Mouse (Mus musculus) embryonic facial prominence, embryonic 12.5 days (tissue): ENCODE measurements around the gene Prelid1. TPM values are rescaled to one million over a fixed set of nuclear protein-coding genes. Genes with fewer than 3 reads are reported as not detected.

Source experiments
- ATAC-seq: fragments of 200-750 bp; cut with Nextera tagmentation; 2 replicates; pipeline ENCODE4 v1.8.0; 2017; ENCODE audit not compliant: insufficient number of reproducible peaks, insufficient read depth, low FRiP score, low TSS enrichment
- H3K27ac ChIP-seq: fragments of 300-500 bp; sonication (generic); 2 replicates; pipeline ENCODE4 v1.5.1; 2016; ENCODE audit warnings: mild to moderate bottlenecking
- H3K27me3 ChIP-seq: fragments of 300-500 bp; sonication (generic); 2 replicates; pipeline ENCODE4 v1.6.1; 2016; ENCODE audit warnings: mild to moderate bottlenecking, moderate library complexity
- H3K36me3 ChIP-seq: fragments of 300-500 bp; sonication (generic); 2 replicates; pipeline ENCODE4 v1.6.1; 2016; ENCODE audit warnings: mild to moderate bottlenecking
- H3K4me1 ChIP-seq: fragments of 300-500 bp; sonication (generic); 2 replicates; pipeline ENCODE4 v1.6.1; 2016
- H3K4me2 ChIP-seq: fragments of 300-500 bp; sonication (generic); replicated peaks from 2 replicates; pipeline ENCODE4 v1.6.1; 2016; ENCODE audit warnings: mild to moderate bottlenecking, moderate library complexity
- H3K4me3 ChIP-seq: fragments of 300-500 bp; sonication (generic); 2 replicates; pipeline ENCODE4 v1.5.1; 2016; ENCODE audit warnings: mild to moderate bottlenecking
- H3K9ac ChIP-seq: fragments of 300-500 bp; sonication (generic); 2 replicates; pipeline ENCODE4 v1.6.1; 2016; ENCODE audit warnings: mild to moderate bottlenecking, moderate library complexity
- H3K9me3 ChIP-seq: fragments of 300-500 bp; sonication (generic); 2 replicates; pipeline ENCODE4 v1.6.1; 2016; ENCODE audit warnings: mild to moderate bottlenecking, moderate library complexity
- WGBS: fragments of 180-500 bp; shearing (Covaris S2); methylation state at CpG from one replicate; pipeline ENCODE4 v1.1.7; 2016; 5-methylcytosine and 5-hydroxymethylcytosine counted together
- polyA plus RNA-seq: library from polyadenylated mRNA; unstranded; fragments of >200 nt; fragmentation: Nextera tagmentation; extraction: Ambion mirVana; gene quantifications from 2 replicates; pipeline ENCODE4 v1.2.1, GENCODE M21; 2016

Gene Prelid1
- polyA plus RNA-seq, 1 experiment from 2014 or later, result 368 TPM

DNA sequence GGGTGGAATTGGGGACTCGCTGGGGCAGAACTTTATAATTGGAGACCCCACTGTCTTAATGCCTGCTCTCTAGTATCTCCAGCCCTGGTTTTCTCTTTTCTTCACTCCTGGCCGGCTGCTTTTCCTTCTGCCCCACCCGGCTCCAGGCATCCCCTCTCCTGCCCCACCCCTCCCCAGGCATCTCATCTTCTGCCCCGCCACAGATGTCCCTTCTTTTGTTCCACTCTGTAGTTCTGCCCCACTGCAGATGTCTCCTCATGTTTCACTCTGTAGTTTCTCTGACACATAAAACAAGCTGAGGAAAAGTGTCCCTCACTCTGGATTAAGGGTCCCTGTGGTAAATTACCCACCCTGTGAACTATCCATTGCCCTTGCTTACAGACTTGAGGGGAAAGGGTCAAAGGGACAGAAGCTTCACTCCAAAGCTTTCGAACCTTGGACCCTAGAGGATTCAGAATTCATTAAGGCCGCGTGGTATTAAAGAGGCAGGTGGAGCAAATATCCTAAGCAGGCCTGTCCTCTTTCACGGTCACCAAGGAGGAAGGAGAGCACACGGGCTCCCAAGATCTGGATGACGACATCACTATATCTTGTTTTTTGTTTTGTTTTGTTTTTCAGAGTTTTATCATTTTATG is 17.2 kb downstream of the Prelid1 start:
- no peak overlapping the region for H3K27ac ChIP-seq
- no peak overlapping the region for H3K4me2 ChIP-seq
- WGBS, result 63% methylated on average over 10 of the region's 10 CpGs
- H3K36me3 ChIP-seq, result no peaks in the 10 kb centered on the region
- H3K9ac ChIP-seq, result no peak overlapping the region
- H3K9me3 ChIP-seq, result no peaks in the 10 kb centered on the region
- no peak overlapping the region for H3K4me3 ChIP-seq
- H3K27me3 ChIP-seq, result no peaks in the 10 kb centered on the region
- no peaks in the 10 kb centered on the region for H3K4me1 ChIP-seq
- ATAC-seq, result no peak

DNA sequence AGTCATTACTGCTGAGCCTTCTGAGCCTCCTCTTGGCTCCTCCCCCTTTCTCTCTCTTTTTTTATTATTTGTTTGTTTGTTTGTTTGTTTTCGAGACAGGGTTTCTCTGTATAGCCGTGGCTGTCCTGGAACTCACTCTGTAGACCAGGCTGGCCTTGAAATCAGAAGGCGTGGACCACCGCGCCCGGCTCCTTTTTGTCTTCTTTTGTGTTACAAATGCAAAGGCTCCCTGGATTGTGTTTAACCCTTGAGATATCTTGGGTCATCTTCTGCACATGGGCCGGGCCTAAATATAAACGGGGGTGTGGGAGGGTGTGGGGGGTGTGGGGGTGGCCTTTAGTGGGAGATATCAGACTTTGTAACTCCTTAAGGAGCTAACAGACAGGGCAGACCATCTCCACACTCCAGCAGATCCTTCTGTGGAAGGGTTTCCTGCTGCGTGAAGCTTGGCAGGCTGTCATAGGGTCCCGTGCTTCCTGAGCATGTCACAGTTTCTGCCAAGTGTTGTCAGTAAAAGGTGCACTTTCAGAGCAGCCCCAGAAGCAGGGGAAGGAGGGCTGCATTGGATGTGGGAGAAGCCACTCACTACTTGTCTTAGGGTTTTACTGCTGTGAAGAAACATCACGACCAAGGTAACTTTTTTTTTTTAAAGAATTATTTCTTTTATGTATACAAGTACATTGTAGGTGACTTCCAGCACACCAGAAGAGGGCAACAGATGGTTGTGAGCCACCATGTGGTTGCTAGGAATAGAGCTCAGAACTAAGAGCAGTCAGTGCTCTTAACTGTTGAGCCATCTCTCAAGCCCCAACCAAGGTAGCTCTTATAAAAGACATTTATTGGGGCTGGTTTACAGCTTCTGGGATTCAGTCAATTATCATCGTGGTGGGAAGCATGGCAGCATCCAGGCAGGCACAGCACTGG is 18.1 kb downstream of the Prelid1 start:
- no peak overlapping the region for H3K4me2 ChIP-seq

DNA sequence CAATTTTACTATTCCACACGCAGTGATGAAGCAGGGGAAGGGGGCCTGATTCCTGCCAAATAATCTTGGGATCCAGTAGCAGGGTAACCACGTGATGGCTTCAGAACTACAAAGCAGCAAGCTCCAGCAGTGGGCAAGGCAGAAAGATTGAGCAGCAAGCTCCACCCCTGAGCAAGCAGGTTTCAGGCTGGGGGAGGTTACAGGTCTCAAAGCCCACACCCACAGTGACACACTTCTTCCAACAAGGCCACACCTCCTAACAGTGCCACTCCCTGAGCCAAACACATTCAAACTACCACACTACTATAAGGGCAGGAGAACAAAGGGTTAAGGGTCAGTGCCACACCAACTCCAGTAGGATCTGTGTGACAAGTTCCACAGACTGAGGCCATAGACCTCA is 19.0 kb downstream of the Prelid1 start:
- ATAC-seq, result no peak
- Histone ChIP-seq H3K4me2 (no peak overlapping the region), H3K4me3 (no peak overlapping the region), H3K4me1 (no peaks in the 10 kb centered on the region), H3K9me3 (no peaks in the 10 kb centered on the region), H3K27me3 (no peaks in the 10 kb centered on the region), H3K27ac (no peak overlapping the region), H3K36me3 (peaks cover 8% of the 10 kb centered on the region), H3K9ac (no peak overlapping the region)
- WGBS, result 26% methylated on average over 2 of the region's 2 CpGs

More for the DNA sequence above, 18.1 kb downstream of the Prelid1 start:
- Histone ChIP-seq H3K27ac (no peak overlapping the region), H3K27me3 (no peaks in the 10 kb centered on the region), H3K9me3 (no peaks in the 10 kb centered on the region), H3K9ac (no peak overlapping the region), H3K4me1 (no peaks in the 10 kb centered on the region), H3K4me3 (no peak overlapping the region), H3K36me3 (no peaks in the 10 kb centered on the region)
- ATAC-seq, result no peak
- 75% methylated on average over 12 of the region's 12 CpGs for WGBS

DNA sequence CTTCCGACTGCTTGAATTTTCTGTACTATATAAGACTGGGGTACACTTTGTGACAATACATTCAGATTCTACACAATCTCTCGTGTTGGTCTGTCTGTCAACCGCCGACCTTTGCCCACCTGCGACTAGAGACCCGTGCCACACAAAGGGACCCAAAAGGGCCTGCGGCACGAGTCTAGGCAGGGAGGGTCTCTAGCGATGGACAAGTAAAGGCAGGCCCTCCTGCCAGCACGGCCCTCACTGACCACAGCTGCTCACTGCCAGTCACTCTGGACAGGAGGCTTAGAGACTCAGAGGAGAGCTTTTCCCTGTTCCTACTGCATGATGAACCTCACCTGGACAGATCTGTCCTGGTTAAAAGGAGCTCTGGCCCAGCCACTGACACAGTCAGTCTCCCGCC is 22.2 kb downstream of the Prelid1 start:
- peaks cover 40% of the 10 kb centered on the region for H3K36me3 ChIP-seq

DNA sequence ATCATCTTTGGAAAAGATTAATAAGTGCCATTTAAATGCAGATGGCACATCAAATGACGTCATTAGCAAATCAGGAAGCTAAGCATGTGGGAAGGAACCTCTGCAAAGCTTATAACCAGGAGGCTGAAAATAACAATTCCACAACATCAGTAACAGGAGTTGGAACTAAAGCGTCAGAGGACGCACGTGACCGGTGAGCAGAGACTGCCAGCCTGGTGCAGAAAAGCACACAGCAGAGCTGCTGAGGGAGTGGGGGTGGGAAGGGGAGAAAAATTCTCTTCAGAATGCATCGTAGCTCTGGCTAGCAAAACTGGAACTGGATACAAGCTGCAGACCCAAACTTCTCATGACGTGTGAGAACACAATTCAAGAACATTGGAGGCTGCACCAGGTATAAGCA is 24.0 kb downstream of the Prelid1 start:
- Histone ChIP-seq H3K9ac (no peak overlapping the region), H3K27me3 (no peaks in the 10 kb centered on the region), H3K4me3 (no peak overlapping the region), H3K4me1 (no peaks in the 10 kb centered on the region), H3K27ac (no peak overlapping the region), H3K4me2 (no peak overlapping the region), H3K36me3 (peaks cover 57% of the 10 kb centered on the region), H3K9me3 (no peaks in the 10 kb centered on the region)
- ATAC-seq, result no peak
- WGBS, result 87% methylated on average over 7 of the region's 7 CpGs

More for the DNA sequence above, 22.2 kb downstream of the Prelid1 start:
- WGBS, result 42% methylated on average over 11 of the region's 11 CpGs
- no peak overlapping the region for H3K4me3 ChIP-seq
- no peak overlapping the region for H3K27ac ChIP-seq
- no peak for ATAC-seq
- no peak overlapping the region for H3K4me2 ChIP-seq
- no peak overlapping the region for H3K9ac ChIP-seq
- no peaks in the 10 kb centered on the region for H3K4me1 ChIP-seq
- H3K27me3 ChIP-seq, result no peaks in the 10 kb centered on the region
- no peaks in the 10 kb centered on the region for H3K9me3 ChIP-seq

DNA sequence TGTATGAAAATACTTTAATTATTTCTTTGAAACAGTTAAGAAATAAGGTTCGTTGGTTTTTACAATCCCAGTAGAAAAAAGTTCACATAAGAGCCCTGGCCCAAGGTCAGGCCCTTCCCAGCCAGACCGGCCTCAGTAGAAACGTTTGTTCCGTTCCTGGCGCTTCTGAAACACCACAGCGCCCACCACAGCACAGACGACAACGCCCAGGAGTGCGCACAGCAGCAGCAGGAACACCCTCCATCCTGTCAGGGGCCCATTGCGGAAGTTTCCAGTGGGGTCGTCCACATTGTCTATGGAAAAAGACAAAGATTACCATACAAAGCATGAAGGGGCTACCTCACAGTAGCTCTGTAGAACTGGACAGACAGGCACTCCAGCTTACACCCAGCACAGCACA is 26.4 kb downstream of the Prelid1 start:
- ATAC-seq, result no peak
- no peak overlapping the region for H3K4me3 ChIP-seq
- 88% methylated on average over 11 of the region's 11 CpGs for WGBS
- H3K4me2 ChIP-seq, result no peak overlapping the region
- no peaks in the 10 kb centered on the region for H3K27me3 ChIP-seq
- peaks cover 79% of the 10 kb centered on the region for H3K36me3 ChIP-seq
- no peaks in the 10 kb centered on the region for H3K4me1 ChIP-seq
- H3K27ac ChIP-seq, result no peak overlapping the region
- no peaks in the 10 kb centered on the region for H3K9me3 ChIP-seq
- no peak overlapping the region for H3K9ac ChIP-seq

DNA sequence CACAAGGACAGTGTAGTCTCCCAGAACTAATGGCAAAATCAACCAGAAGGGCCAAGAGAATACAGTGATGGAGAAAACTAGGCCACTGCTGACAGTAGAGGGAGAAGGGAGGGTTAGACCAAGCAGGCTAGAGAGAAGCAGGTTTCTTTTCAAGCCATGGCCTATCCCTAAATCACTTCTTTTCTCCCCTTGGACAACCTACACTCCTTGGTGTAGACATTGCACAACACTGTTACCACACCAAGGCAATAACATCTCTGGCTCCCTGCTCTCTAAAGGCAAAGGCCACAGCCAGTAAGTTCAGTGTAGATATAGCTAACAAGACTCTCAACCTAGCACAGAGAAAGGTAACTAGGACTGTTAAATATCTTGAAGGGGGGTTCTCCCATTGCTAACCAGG is 40.8 kb downstream of the Prelid1 start:
- Histone ChIP-seq H3K4me3 (peak overlapping the region; percentile 97), H3K9me3 (no peaks in the 10 kb centered on the region), H3K4me2 (peak overlapping the region; percentile 86), H3K4me1 (peaks cover 13% of the 10 kb centered on the region), H3K9ac (peak overlapping the region; percentile 91), H3K36me3 (peaks cover 34% of the 10 kb centered on the region), H3K27ac (no peak overlapping the region), H3K27me3 (no peaks in the 10 kb centered on the region)
- ATAC-seq, result no peak

DNA sequence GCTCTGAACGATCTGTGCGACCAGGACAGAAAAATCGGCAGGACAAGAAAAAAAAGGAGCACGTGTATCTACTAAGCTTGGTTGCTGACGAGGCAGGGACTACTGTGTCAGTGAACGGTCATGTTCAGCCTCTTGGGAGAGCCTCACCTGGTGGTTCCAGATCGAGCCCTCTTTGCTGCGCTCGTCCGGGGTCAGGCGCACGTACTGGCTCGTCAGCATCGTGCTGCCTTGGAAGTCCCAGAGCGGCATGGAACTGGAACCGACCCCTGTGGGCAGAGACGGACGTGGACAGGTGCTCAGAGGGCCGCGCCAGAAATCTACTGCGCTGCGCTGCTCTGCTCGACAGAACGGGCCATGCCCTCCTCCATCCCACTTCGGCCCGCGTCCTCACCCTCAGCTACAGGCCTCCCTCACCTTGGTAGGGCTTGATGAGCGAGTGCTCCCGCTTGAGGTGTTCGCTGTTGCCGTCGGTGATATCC is 41.7 kb downstream of the Prelid1 start:
- Histone ChIP-seq H3K4me3 (peak overlapping the region; percentile 97), H3K27me3 (no peaks in the 10 kb centered on the region), H3K36me3 (peaks cover 25% of the 10 kb centered on the region), H3K9me3 (no peaks in the 10 kb centered on the region), H3K27ac (peak overlapping the region; percentile 91), H3K4me2 (peak overlapping the region; percentile 86), H3K9ac (peak overlapping the region; percentile 91), H3K4me1 (peaks cover 13% of the 10 kb centered on the region)
- ATAC-seq, result peak; percentile 29; the same call in 1 of the 2 replicates
- under 1% methylated on average over 32 of the region's 32 CpGs for WGBS

DNA sequence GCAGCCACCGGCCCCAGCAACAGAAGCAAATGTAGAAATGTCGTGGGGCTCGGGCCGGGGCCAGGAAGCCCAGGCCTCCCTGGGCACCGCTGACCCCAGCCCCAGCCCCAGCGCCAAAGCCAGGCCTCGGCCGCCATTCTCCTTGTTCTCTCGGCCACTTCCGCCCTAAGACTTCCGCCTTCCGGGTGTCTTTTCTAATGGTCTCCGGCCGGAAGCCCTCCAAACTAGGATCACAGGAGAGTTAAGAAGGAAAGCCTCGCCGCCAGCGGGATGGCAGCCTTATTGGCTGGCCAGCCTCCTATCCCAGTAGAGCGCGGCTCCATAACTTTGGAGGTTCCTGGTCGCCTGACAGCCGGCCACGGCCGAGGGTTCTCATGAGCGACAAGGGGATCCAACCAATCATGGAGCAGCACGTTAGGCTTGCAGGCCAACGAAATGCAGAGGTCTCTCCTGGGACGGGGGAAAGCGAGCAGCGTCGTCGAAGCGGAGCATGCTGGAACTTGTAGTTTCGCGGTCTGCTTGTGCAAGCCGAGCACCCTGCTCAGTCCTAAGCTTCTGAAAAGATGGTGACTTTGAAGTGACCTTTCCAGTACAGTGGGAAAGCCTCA is 42.3 kb downstream of the Prelid1 start, which contains the start of gene Lman2:
Gene Lman2 (minus strand): TSS at position 331 of the 608 bp plus-strand sequence.
- Histone ChIP-seq H3K4me2 (peak within 1 kb of the TSS; percentile 86), H3K4me1 (peaks cover 13% of the 10 kb centered on the region), H3K27ac (peak within 1 kb of the TSS; percentile 91), H3K9me3 (no peaks in the 10 kb centered on the region), H3K4me3 (peak within 1 kb of the TSS; percentile 97), H3K9ac (peak within 1 kb of the TSS; percentile 91), H3K27me3 (no peaks in the 10 kb centered on the region), H3K36me3 (peaks cover 21% of the 10 kb centered on the region)
- under 1% methylated on average over 35 of the region's 35 CpGs for WGBS
- ATAC-seq, result peak; percentile 99

DNA sequence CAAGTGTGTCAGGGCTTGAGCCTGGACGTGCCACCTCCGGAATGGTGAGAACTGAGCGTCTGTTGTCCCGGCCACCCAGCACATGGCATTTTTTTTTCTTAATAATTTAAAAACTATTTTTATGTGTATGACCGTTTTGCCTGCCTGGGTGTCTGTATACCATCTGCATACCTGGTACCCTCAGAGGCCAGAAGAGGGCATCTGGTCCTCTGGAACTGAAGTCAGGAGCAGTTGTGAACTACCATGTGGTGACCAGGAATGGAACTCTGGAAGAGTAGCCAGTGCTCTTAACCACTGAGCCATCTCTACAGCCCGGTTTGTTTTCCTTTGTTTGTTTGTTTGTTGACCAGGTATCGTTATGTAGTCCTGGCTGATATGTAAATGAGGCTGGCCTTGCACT is 48.1 kb downstream of the Prelid1 start:
- no peak overlapping the region for H3K27ac ChIP-seq
- H3K9ac ChIP-seq, result no peak overlapping the region

DNA sequence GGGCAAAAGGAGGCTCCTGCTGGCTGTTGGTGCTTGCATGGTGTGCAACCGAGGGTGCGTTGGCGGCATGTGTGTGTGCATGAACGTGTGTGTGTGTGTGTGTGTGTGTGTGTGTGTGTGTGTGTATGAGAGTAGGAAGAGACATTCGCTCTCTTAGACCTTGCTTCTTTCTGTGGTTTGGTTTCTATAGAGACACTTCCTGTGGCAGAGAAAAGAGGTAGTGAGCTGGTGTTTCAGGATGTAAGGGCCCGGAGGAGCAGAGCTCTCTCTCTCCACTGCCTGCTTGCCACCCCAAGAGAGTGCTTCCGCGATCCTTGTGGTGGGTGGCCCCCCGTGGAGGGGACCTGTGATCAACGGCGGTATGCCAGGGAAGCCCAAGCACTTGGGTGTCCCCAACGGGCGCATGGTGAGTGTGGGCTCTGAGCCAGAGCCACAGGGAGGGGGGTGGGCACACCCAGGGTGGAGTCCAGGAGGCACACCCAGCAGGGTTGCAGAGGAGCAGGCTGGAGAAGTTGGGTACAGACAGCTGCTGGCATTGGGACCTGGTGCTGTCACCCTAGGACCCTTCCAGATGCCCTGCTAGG is 49.3 kb downstream of the Prelid1 start, which contains the start of gene Rgs14:
Gene Rgs14 (plus strand): TSS at position 202 of the 584 bp plus-strand sequence.
- no peaks in the 10 kb centered on the region for H3K36me3 ChIP-seq
- H3K27me3 ChIP-seq, result peaks cover 8% of the 10 kb centered on the region; the same call in 1 of the 2 replicates
- ATAC-seq, result no peak
- H3K4me2 ChIP-seq, result no peak within 1 kb of the TSS
- no peak within 1 kb of the TSS for H3K4me3 ChIP-seq
- no peaks in the 10 kb centered on the region for H3K9me3 ChIP-seq
- H3K4me1 ChIP-seq, result no peaks in the 10 kb centered on the region
- no peak within 1 kb of the TSS for H3K27ac ChIP-seq
- 62% methylated on average over 13 of the region's 13 CpGs for WGBS
- 0 out of 2 replicates have a peak within 1 kb of the TSS, but pooled peaks have one; percentile 4 for H3K9ac ChIP-seq

More for the DNA sequence above, 48.1 kb downstream of the Prelid1 start:
- Histone ChIP-seq H3K9me3 (no peaks in the 10 kb centered on the region), H3K36me3 (no peaks in the 10 kb centered on the region), H3K4me2 (no peak overlapping the region), H3K4me1 (no peaks in the 10 kb centered on the region), H3K4me3 (no peak overlapping the region), H3K27me3 (peaks cover 6% of the 10 kb centered on the region; the same call in 1 of the 2 replicates)
- no peak for ATAC-seq
- 74% methylated on average over 7 of the region's 7 CpGs for WGBS
